Mouse (Mus musculus) kidney, adult 2 months (tissue): Measurements from ENCODE around the gene Lpin3. TPM values are rescaled to one million over a fixed set of nuclear protein-coding genes. Genes with fewer than 3 reads are reported as not detected.

Source experiments
- DNase-seq: peaks from one replicate; pipeline ENCODE4 v3.0.0; 2021
- H3K27ac ChIP-seq: fragments of 200-500 bp; 2 replicates; pipeline ENCODE4 v1.5.1; 2012; ENCODE audit warnings: low read depth, low read length, control low read depth, inconsistent platforms; ENCODE audit not compliant: insufficient read depth
- H3K27me3 ChIP-seq: fragments of 200-500 bp; replicated peaks from 2 replicates; pipeline ENCODE4 v1.6.1; 2012; ENCODE audit warnings: mild to moderate bottlenecking, moderate library complexity, low read length, inconsistent platforms; ENCODE audit not compliant: control insufficient read depth, insufficient read depth
- H3K36me3 ChIP-seq: fragments of 200-500 bp; 2 replicates; pipeline ENCODE4 v1.6.1; 2012; ENCODE audit warnings: mild to moderate bottlenecking, moderate library complexity, low read length, inconsistent platforms; ENCODE audit not compliant: control insufficient read depth, insufficient read depth
- H3K4me1 ChIP-seq: fragments of 200-500 bp; 2 replicates; pipeline ENCODE4 v1.6.1; 2011; ENCODE audit warnings: low read length; ENCODE audit not compliant: control insufficient read depth, insufficient read depth
- H3K4me3 ChIP-seq: fragments of 200-500 bp; 2 replicates; pipeline ENCODE4 v1.5.1; 2011; ENCODE audit warnings: mild to moderate bottlenecking, low read depth, low read length, control low read depth; ENCODE audit not compliant: insufficient read depth
- CTCF ChIP-seq: fragments of 200-500 bp; conservative IDR thresholded peaks from 2 replicates; pipeline ENCODE4 v1.5.1; 2011; ENCODE audit warnings: low read depth, mild to moderate bottlenecking, control low read depth, low read length, moderate library complexity, mixed read lengths; ENCODE audit not compliant: insufficient read depth, insufficient read length
- POLR2A ChIP-seq: fragments of 200-500 bp; IDR thresholded peaks from one replicate; pipeline ENCODE4 v1.6.1; 2011; ENCODE audit warnings: low read depth, low read length, control low read depth
- WGBS: fragments of 180-500 bp; shearing (Covaris S2); methylation state at CpG from one replicate; pipeline ENCODE4 v1.1.7; 2018; 5-methylcytosine and 5-hydroxymethylcytosine counted together
- polyA plus RNA-seq: library from polyadenylated mRNA; depleted of rRNA; stranded (reverse); fragments of >200 nt; gene quantifications from 2 replicates; pipeline ENCODE4 v1.2.3, GENCODE M21; 2012

Lpin3 gene
- polyA plus RNA-seq, 1 experiment = 8.4 TPM

DNA sequence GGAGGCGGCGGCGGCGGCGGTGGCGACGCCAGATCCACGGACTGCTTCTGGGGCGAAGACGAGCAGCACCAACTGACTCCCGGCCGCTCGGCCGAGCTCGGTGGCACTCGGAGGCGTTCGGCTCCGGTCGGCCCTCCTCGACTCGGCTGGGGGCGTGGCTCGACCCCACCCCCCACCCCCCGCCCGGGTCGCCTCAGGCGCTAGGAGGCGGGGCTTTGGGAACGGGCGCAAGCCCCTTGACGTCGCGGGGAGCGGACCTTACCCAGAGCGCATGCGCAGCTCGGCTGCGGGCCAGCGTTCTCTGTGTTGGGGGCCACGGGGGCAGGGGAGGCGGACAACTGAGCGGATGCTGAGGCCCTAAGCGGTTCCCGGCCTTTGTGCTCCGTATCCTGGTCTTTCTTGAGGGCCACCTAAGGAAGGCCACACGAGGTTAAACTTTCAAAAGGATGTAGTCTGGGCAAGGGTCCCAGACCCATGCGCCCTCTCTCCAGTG lies 7.5 kb upstream of the Lpin3 start, which contains the start of gene Zhx3:
Gene Zhx3 (minus strand): TSS at position 109 of the 493 bp plus-strand sequence.
- H3K36me3 ChIP-seq = no peaks in the 10 kb centered on the region; the same call in 1 of the 2 replicates
- H3K4me3 ChIP-seq = peak within 1 kb of the TSS; percentile 92
- WGBS = under 1% methylated on average over 43 of the region's 48 CpGs
- no peak for TF ChIP-seq CTCF
- TF ChIP-seq POLR2A = peak; percentile 63
- H3K4me1 ChIP-seq = peaks cover 23% of the 10 kb centered on the region
- peak; percentile 96 for DNase-seq
- H3K27me3 ChIP-seq = no peaks in the 10 kb centered on the region
- peak within 1 kb of the TSS; percentile 97 for H3K27ac ChIP-seq

DNA sequence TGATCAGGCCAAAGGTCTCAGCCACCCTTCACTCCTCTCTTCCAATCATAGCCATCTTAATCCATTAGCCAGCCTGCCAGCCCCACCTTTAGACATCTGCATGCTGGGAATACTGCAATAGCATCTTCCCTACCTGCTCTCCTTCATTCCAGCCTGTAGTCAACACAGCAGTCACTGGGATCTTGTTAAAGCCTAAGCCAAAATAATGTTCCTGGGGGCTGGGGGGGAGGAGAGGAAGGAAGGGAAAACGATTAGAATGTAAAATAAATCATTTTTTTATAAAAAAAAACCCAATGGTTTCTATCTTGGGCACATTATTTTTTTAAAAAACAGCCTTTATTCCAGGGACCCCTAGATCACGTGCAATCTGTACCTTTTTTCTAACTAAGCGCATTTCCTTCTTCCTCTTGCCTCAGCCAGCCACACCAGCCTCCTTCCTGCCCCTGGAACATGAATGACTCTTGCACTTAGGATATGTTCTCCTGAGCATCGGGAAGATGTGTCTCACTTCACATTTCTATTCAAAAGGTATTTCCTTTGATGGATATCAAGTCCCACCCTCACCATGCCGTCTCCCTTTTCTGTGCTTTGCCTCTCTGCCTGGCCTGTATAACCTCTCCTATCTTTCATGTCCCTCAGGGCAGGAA lies 6.1 kb upstream of the Lpin3 start:
- Histone ChIP-seq H3K27ac (peak overlapping the region; percentile 81), H3K4me1 (peaks cover 16% of the 10 kb centered on the region), H3K4me3 (no peak overlapping the region), H3K36me3 (no peaks in the 10 kb centered on the region), H3K27me3 (no peaks in the 10 kb centered on the region)
- DNase-seq = peak; percentile 75
- no peak for TF ChIP-seq CTCF
- TF ChIP-seq POLR2A = no peak
- 55% methylated on average over 5 of the region's 5 CpGs for WGBS

GRCm38 (mm10) chr2:160876115-160876514 lies 4.4 kb upstream of the Lpin3 start:
- WGBS = 97% methylated on average over 4 of the region's 4 CpGs
- H3K36me3 ChIP-seq = no peaks in the 10 kb centered on the region
- no peak for DNase-seq

DNA sequence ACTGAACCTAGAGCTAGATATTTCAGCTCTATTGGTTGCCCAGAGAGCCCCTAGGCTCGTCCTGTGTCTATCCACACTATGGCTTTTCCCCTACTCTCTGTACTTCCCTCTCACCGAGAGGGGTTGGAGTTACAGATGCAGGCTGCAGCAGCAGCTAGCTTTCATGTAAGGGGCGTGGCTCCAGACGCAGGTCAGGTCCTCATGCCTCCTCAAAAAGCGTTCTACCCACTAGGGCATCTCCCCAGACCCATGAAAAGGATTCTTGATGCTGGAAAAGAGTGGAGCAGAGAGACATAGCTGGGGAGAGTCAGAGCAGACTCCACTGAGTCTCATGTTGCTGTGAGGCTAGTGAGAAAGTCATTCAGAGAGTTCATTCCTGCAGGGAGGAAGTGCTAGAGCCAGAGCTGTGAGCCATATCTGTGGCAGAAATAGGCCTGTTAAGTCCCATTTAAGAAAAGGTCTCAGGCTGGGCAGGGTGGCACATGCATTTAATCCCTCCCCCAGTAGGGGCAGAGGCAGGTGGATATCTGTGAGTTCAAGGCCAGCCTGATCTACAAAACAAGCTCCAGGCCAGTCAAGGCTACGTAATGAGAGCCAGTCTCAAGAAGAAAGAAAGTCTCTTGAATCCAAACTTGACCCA lies 1.1 kb downstream of the Lpin3 start:
- no peak for DNase-seq

More at GRCm38 (mm10) chr2:160876115-160876514, 4.4 kb upstream of the Lpin3 start:
- H3K27ac ChIP-seq = no peak overlapping the region
- no peak overlapping the region for H3K4me3 ChIP-seq
- TF ChIP-seq CTCF = peak; percentile 25; the same call in 1 of the 2 replicates
- TF ChIP-seq POLR2A = no peak
- no peaks in the 10 kb centered on the region for H3K27me3 ChIP-seq
- H3K4me1 ChIP-seq = peaks cover 6% of the 10 kb centered on the region; the same call in 1 of the 2 replicates

GRCm38 (mm10) chr2:160882436-160882835 lies 2.0 kb downstream of the Lpin3 start:
- no peaks in the 10 kb centered on the region for H3K27me3 ChIP-seq
- H3K4me1 ChIP-seq = no peaks in the 10 kb centered on the region; the same call in 1 of the 2 replicates
- 69% methylated on average over 5 of the region's 5 CpGs for WGBS
- no peak overlapping the region for H3K27ac ChIP-seq
- H3K4me3 ChIP-seq = no peak overlapping the region
- TF ChIP-seq POLR2A = no peak
- no peak for TF ChIP-seq CTCF
- peak; percentile 40 for DNase-seq
- H3K36me3 ChIP-seq = no peaks in the 10 kb centered on the region

More for the DNA sequence above, 1.1 kb downstream of the Lpin3 start:
- no peaks in the 10 kb centered on the region for H3K36me3 ChIP-seq
- TF ChIP-seq POLR2A (no peak), CTCF (no peak)
- H3K27ac ChIP-seq = peak overlapping the region; percentile 75
- H3K4me3 ChIP-seq = no peak overlapping the region
- no peaks in the 10 kb centered on the region; the same call in 1 of the 2 replicates for H3K4me1 ChIP-seq
- no peaks in the 10 kb centered on the region for H3K27me3 ChIP-seq
- WGBS = 65% methylated on average over 6 of the region's 6 CpGs

DNA sequence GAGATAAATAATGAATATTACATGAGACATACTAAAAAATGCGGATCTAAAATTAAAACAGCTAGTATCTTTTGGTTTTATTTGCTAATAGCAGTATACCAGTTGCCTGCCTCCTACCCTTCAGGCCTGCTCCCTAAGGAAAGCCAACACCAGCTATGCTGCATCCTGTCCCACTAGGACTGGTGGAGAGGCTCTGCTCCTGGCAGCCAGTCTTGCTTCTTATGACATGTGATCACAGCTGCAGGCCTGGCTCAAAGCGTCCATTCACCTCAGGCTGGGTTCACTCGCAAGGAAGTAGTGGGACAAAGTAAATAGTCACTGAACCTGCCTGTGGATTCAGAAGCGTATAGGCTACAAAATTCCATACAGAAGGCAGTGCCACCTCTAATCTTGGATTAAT lies 3.4 kb downstream of the Lpin3 start:
- H3K27me3 ChIP-seq = no peaks in the 10 kb centered on the region
- no peaks in the 10 kb centered on the region for H3K36me3 ChIP-seq
- TF ChIP-seq POLR2A (no peak), CTCF (no peak)
- WGBS = 42% methylated on average over 4 of the region's 4 CpGs
- no peak overlapping the region for H3K4me3 ChIP-seq
- no peak overlapping the region for H3K27ac ChIP-seq
- peaks cover 4% of the 10 kb centered on the region; the same call in 1 of the 2 replicates for H3K4me1 ChIP-seq
- peak; percentile 74 for DNase-seq

DNA sequence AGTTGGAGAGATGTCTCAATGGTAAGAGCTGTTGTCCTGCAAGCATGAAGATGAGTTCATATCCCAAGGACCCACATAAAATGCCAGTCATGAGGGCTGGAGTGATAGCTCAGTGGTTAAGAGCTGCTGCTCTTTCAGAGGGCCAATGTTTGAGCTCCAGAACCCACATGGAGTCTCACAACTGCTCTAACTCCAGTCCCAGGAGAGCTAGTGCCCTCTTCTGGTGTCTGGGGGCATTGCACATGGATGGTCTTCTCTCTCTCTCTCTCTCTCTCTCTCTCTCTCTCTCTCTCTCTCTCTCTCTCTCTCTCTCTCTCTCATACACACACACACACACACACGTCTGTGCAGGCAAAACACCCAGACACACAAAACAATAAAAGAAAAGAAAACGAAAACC lies 4.4 kb downstream of the Lpin3 start:
- Histone ChIP-seq H3K4me1 (peaks cover 4% of the 10 kb centered on the region; the same call in 1 of the 2 replicates), H3K27ac (no peak overlapping the region), H3K27me3 (no peaks in the 10 kb centered on the region), H3K4me3 (no peak overlapping the region), H3K36me3 (no peaks in the 10 kb centered on the region)
- TF ChIP-seq POLR2A (no peak), CTCF (peak; percentile 82)
- 17% methylated on average over 2 of the region's 2 CpGs for WGBS
- DNase-seq = peak; percentile 67
